Mouse (Mus musculus): ENCODE measurements around the gene Plac9b.
"Not testable (repeated sequence)": the region's sequence is repeated elsewhere in the genome, so short reads cannot be mapped to it uniquely, and the experiment has no call there.

Gene Plac9b

GRCm38 (mm10) chr14:26182380-26182779, at the start of gene Plac9b:
Gene Plac9b, minus strand, starts transcription at chr14:26182480.
- DNase-seq (ENCODE audit: low read depth, low spot score) = not testable (repeated sequence)

GRCm38 (mm10) chr14:26216233-26217000, 34.1 kb upstream of the Plac9b start:
- DNase-seq (ENCODE audit: low read depth, low spot score) = not testable (repeated sequence)

GRCm38 (mm10) chr14:26206926-26207247, 24.6 kb upstream of the Plac9b start, which contains the start of gene Tmem254b:
Gene Tmem254b, minus strand, starts transcription at chr14:26207041.
- DNase-seq (ENCODE audit: low read depth, low spot score) = not testable (repeated sequence)

GRCm38 (mm10) chr14:26206197-26206925, 24.1 kb upstream of the Plac9b start:
- not testable (repeated sequence) for DNase-seq (ENCODE audit: low read depth, low spot score)

DNA sequence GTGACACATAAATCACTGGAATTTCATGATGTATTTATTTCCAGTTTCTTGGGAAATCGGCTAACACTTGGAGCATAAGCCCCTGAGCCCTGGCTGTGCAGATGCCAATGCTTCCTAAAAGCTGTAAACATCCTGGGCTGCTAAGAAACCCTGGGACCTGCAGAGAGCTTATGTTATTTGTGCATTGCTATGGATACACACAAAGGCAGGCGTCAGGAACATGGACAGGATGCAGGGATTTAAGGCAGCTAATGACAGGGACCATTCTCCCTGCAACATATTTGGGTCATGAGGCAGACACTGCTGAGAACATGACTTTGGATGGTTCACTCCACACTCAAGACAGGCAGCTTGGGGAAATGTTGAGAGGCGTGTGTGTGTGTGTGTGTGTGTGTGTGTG, 15.6 kb upstream of the Plac9b start:
- not testable (repeated sequence) for DNase-seq (ENCODE audit: low read depth, low spot score)

DNA sequence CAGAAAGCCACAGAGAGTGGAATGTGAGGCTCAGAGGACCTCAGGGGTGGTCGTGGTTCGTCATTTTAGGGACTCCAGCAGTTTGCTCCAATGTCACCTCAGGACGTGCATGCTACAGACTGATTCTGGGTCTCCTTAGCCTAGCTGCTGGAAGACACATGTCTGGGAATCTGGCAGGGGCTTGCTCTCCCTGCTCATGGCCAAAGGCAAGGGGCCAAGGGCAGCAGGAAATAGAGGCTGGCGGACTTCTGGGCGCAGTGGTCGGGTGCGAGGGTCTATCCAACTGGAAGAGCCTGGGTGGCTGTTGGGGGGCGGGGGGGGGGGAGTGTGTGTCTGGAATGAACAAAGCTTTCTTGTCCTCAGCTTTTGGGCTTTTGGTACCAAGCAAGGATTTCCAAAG, 6.1 kb upstream of the Plac9b start:
- DNase-seq (ENCODE audit: low read depth, low spot score) = not testable (repeated sequence)

- not testable (repeated sequence) for DNase-seq (ENCODE audit: low read depth, low spot score)
Observed at GRCm38 (mm10) chr14:26186638-26187037, 4.4 kb upstream of the Plac9b start.

GRCm38 (mm10) chr14:26181660-26182059, 620 bp downstream of the Plac9b start:
- not testable (repeated sequence) for DNase-seq (ENCODE audit: low read depth, low spot score)

GRCm38 (mm10) chr14:26175028-26175427, 7.3 kb downstream of the Plac9b start:
- not testable (repeated sequence) for DNase-seq (ENCODE audit: low read depth, low spot score)

DNA sequence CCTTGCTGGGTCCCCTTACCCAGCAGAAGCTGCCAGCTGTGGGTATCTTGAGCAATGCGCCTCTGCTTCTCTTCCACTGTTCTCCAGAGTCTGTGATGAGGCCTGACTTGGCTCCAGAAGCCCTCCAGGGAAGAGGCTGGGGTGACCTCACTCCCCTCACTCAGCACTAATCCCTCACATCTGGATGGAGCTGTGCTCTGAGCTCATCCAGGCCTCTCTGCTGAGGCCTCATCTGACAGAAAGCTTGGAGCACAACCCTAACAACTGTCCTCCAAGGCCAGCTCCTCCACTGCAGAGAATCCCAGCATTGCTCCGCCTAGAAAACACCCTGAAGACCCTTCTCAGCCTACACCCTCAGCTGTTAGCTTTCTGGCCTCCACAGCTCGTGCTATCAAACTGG, 8.3 kb downstream of the Plac9b start:
- not testable (repeated sequence) for DNase-seq (ENCODE audit: low read depth, low spot score)

- DNase-seq (ENCODE audit: low read depth, low spot score) = not testable (repeated sequence)
Observed at GRCm38 (mm10) chr14:26165266-26165665, 17.0 kb downstream of the Plac9b start.

DNA sequence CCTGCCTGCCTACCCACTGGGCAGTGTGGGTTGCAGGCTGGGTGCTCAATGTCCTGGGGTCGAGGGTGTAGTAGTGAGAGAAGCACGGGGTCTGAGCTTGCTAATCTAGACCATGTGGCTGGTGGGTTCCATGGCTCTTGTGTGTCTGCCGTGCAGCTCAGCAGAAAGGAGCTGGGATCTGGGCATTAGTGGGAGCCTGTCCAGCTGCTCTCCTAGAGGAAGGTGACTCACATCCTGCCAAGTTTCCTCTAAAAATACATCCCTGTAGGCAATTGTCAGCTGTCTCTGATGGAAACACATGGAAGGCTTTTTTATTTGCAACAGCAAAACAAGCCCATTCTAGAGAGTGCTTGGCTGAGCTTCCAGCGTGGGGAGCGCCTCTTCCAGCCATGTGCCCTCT, 19.9 kb downstream of the Plac9b start:
- DNase-seq (ENCODE audit: low read depth, low spot score) = not testable (repeated sequence)

GRCm38 (mm10) chr14:26161156-26161555, 21.1 kb downstream of the Plac9b start:
- not testable (repeated sequence) for DNase-seq (ENCODE audit: low read depth, low spot score)

DNA sequence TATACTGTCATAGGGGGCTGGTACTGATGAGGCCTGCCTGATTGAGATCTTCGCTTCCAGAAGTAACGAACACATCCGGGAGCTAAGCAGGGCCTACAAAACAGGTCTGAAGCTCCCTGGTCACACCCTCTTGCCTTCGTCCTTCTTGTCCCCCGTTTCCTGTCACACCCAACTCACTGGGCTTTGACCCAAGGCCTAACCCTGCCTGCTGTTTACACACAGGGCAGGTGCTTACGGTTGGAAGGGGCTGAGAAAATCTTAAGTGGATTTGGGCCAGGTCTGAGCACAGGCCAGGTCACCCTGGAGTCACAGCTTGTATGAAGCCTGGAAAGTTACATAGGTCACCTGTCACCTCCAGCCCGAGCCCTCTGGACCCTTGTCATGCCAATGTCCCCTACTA, 26.2 kb downstream of the Plac9b start:
- not testable (repeated sequence) for DNase-seq (ENCODE audit: low read depth, low spot score)

- DNase-seq (ENCODE audit: low read depth, low spot score) = not testable (repeated sequence)
Observed at GRCm38 (mm10) chr14:26147095-26147494, 35.2 kb downstream of the Plac9b start.

DNA sequence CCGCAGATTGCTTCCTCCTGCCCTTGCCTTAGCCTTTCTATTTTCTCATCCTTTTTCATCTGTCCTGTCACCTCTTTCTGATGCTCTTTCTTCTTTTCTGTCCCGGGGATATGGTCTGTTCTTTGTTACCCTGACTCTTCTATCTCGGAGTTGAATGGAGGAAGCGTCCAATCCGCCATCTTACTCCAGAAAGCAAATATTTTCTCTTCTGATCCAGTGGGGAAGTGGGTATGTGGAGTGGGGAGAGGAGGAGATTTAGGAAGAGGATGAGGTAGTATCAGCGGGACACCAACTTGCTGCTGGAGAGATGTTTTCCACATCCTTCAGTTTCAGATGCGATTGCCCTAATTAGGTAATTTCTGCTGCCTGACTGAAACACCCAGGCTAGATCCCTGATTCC, 63.2 kb downstream of the Plac9b start:
- not testable (repeated sequence) for DNase-seq (ENCODE audit: low read depth, low spot score)

GRCm38 (mm10) chr14:26118550-26119000, 63.7 kb downstream of the Plac9b start:
- DNase-seq (ENCODE audit: low read depth, low spot score) = not testable (repeated sequence)

- DNase-seq (ENCODE audit: low read depth, low spot score) = not testable (repeated sequence)
Observed at GRCm38 (mm10) chr14:26118150-26118549, 64.1 kb downstream of the Plac9b start, which contains the start of gene Duxbl2. Gene Duxbl2, plus strand, starts transcription at chr14:26118349.

Measured in skeletal muscle tissue, adult 2 months (tissue).